Mouse (Mus musculus) granulocyte monocyte progenitor cell, adult 5-6 weeks (primary cell): ENCODE results near the gene Gm28230. TPM values are rescaled to one million over a fixed set of nuclear protein-coding genes. Genes with fewer than 3 reads are reported as not detected.

Source experiments
- ATAC-seq: replicated peaks from 2 replicates; pipeline ENCODE4 v1.8.0; 2016; ENCODE audit warnings: mild to moderate bottlenecking, moderate TSS enrichment, inconsistent platforms; ENCODE audit not compliant: poor library complexity, severe bottlenecking
- total RNA-seq, 2 experiments: library from RNA; stranded (forward) in 1 of 2; stranded (reverse) in 1 of 2; fragments of 200-712, 200-1000 nt in 1 of 2; fragments of >200 nt in 1 of 2; fragmentation: Nextera tagmentation in 1 of 2; gene quantifications; 2 replicates each; pipeline ENCODE4 v1.2.3; 2014 to 2017

Gm28230 gene
- total RNA-seq, 2 experiments from 2014 or later: not detected

GRCm38 (mm10) chr2:74720955-74721491 lies 5.5 kb upstream of the Gm28230 start:
- ATAC-seq: no peak

GRCm38 (mm10) chr2:74721882-74722281 lies 4.6 kb upstream of the Gm28230 start:
- no peak for ATAC-seq

GRCm38 (mm10) chr2:74722949-74723348 lies 3.6 kb upstream of the Gm28230 start:
- ATAC-seq: no peak

GRCm38 (mm10) chr2:74724244-74725015 lies 2.1 kb upstream of the Gm28230 start:
- peak; percentile 37; the same call in 1 of the 2 replicates for ATAC-seq

- no peak for ATAC-seq
These were observed 1.4 kb upstream of the Gm28230 start for GRCm38 (mm10) chr2:74725171-74725570.

GRCm38 (mm10) chr2:74726973-74727639 lies 578 bp downstream of the Gm28230 start:
- no peak for ATAC-seq

GRCm38 (mm10) chr2:74727640-74728302 lies 1.2 kb downstream of the Gm28230 start:
- ATAC-seq: no peak

GRCm38 (mm10) chr2:74728303-74728680 lies 1.8 kb downstream of the Gm28230 start:
- no peak for ATAC-seq

- no peak for ATAC-seq
These were observed 3.8 kb downstream of the Gm28230 start for GRCm38 (mm10) chr2:74730331-74730730.

- ATAC-seq: no peak
These were observed 4.5 kb downstream of the Gm28230 start for GRCm38 (mm10) chr2:74731055-74731454.

GRCm38 (mm10) chr2:74731799-74732512 lies 5.4 kb downstream of the Gm28230 start:
- ATAC-seq: no peak

- ATAC-seq: no peak
These were observed 6.2 kb downstream of the Gm28230 start for GRCm38 (mm10) chr2:74732513-74733316.

- no peak for ATAC-seq
These were observed 6.8 kb downstream of the Gm28230 start for GRCm38 (mm10) chr2:74733317-74733661.

GRCm38 (mm10) chr2:74733765-74734164 lies 7.2 kb downstream of the Gm28230 start:
- ATAC-seq: no peak

GRCm38 (mm10) chr2:74734451-74734850 lies 7.9 kb downstream of the Gm28230 start:
- no peak for ATAC-seq

- ATAC-seq: no peak
These were observed 8.7 kb downstream of the Gm28230 start for GRCm38 (mm10) chr2:74734996-74735811.

- no peak for ATAC-seq
These were observed 9.5 kb downstream of the Gm28230 start for GRCm38 (mm10) chr2:74735851-74736687.
